Mouse (Mus musculus): Measurements from ENCODE around the gene Adgrb3. TPM values are rescaled to one million over a fixed set of nuclear protein-coding genes. Genes with fewer than 3 reads are reported as not detected.

Gene Adgrb3
- 0.26 TPM in 2 replicates for polyA plus RNA-seq (2016; fragmentation: Nextera tagmentation; extraction: Ambion mirVana)

DNA sequence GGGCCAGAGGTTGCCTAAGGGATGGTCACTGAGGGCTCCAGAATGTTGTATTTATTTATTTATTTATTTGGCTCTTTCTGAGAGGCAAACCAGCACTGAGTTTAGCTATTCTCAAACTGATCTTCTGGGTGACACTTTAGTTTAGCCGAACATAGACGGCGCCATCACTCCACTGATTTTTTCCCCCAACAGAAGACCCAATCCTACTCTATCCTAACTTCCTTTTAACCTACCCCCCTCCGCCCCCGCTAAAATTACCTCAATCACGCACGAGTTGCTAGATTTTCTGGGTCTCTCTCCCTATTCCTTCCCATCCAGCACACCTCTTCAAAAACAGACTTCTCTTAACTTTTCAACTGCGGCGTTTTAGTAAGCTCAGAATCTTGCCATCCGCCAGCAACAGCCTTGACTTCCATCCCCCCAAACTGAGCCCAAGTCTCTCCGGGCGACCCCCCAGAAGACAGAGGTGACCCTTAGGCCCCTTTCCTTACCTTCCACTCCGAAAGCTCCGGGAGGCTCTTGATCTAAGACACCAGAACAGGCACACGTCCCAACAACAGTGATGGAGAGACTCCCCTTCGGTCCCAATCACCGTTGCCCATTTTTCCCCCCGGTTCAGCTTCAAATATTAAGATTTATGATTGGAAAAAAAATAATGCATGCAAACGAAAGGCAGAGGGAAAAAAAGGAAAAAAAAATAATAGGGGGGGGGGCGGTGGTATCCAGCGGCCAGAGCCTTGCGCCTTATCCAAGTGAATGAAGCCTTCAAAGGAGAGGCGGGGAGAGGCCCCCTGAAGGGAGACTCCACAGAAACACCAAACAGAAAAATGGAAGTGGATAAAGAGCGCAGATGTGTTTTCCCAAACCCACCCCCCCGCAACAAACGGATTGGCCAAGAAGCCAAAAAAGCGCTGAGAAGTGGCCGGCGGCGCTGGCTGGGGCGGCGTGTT, at the start of gene Adgrb3:
Gene Adgrb3 (minus strand): TSS at position 737 of the 950 bp plus-strand sequence.
- peak within 1 kb of the TSS; percentile 67; the same call in 1 of the 2 replicates for H3K9ac ChIP-seq
- ATAC-seq (ENCODE audit: insufficient number of reproducible peaks, low FRiP score) = peak; percentile 48; the same call in 1 of the 2 replicates
- 5% methylated on average over 32 of the region's 32 CpGs for WGBS

GRCm38 (mm10) chr1:25877526-25877925, 48.0 kb upstream of the Adgrb3 start:
- Histone ChIP-seq H3K4me1 (replicated peaks) (no peaks in the 10 kb centered on the region), H3K4me3 (no peak overlapping the region), H3K9ac (no peak overlapping the region), H3K27me3 (replicated peaks) (no peaks in the 10 kb centered on the region), H3K27ac (ENCODE audit: poor library complexity, severe bottlenecking) (no peak overlapping the region), H3K4me2 (no peak overlapping the region), H3K9me3 (replicated peaks) (no peaks in the 10 kb centered on the region), H3K36me3 (no peaks in the 10 kb centered on the region)
- 82% methylated on average over 5 of the region's 5 CpGs for WGBS
- ATAC-seq (ENCODE audit: insufficient number of reproducible peaks, low FRiP score) = no peak

More for the DNA sequence above, at the start of gene Adgrb3:
- Histone ChIP-seq H3K4me3 (peak within 1 kb of the TSS; percentile 71), H3K27ac (ENCODE audit: poor library complexity, severe bottlenecking) (no peak within 1 kb of the TSS), H3K27me3 (replicated peaks) (peaks cover 43% of the 10 kb centered on the region), H3K9me3 (replicated peaks) (no peaks in the 10 kb centered on the region), H3K4me2 (peak within 1 kb of the TSS; percentile 97), H3K4me1 (replicated peaks) (no peaks in the 10 kb centered on the region; the same call in 1 of the 2 replicates), H3K36me3 (no peaks in the 10 kb centered on the region)

DNA sequence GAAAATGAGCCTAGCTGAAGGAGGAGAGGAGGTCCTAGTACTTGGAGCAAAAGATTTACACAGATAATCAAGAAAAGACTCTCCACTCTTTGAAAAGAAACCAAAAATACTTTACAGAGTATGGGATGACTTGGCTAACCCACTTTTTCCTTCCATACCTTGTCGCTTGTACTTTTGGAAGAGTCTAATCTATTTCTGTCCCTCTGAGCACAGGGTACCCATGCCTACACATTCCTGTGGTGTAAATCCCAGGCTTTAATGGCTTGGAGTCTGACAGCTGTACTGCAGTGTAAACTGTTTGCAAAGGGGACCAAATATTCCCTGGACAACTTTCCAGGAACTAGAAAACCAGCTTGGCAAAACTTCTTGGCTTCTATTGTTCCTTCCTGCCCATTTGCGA, 28.0 kb upstream of the Adgrb3 start:
- no peak overlapping the region for H3K27ac ChIP-seq (ENCODE audit: poor library complexity, severe bottlenecking)
- no peaks in the 10 kb centered on the region for H3K36me3 ChIP-seq
- WGBS = 72% methylated on average over 2 of the region's 2 CpGs
- H3K4me3 ChIP-seq = no peak overlapping the region
- H3K9me3 ChIP-seq (replicated peaks) = peaks cover 4% of the 10 kb centered on the region; the same call in 1 of the 2 replicates
- no peaks in the 10 kb centered on the region for H3K27me3 ChIP-seq (replicated peaks)
- no peak overlapping the region for H3K4me2 ChIP-seq
- ATAC-seq (ENCODE audit: insufficient number of reproducible peaks, low FRiP score) = no peak
- H3K4me1 ChIP-seq (replicated peaks) = no peaks in the 10 kb centered on the region
- H3K9ac ChIP-seq = no peak overlapping the region

- Histone ChIP-seq H3K9ac (no peak overlapping the region), H3K27me3 (replicated peaks) (no peaks in the 10 kb centered on the region), H3K4me3 (no peak overlapping the region), H3K4me2 (no peak overlapping the region), H3K9me3 (replicated peaks) (no peaks in the 10 kb centered on the region), H3K4me1 (replicated peaks) (no peaks in the 10 kb centered on the region), H3K27ac (ENCODE audit: poor library complexity, severe bottlenecking) (no peak overlapping the region), H3K36me3 (no peaks in the 10 kb centered on the region)
- ATAC-seq (ENCODE audit: insufficient number of reproducible peaks, low FRiP score) = no peak
- WGBS = 40% methylated on average over 2 of the region's 2 CpGs
Observed at GRCm38 (mm10) chr1:25854451-25854978, 25.0 kb upstream of the Adgrb3 start.

- Histone ChIP-seq H3K9ac (no peak overlapping the region), H3K27ac (ENCODE audit: poor library complexity, severe bottlenecking) (no peak overlapping the region), H3K27me3 (replicated peaks) (peaks cover 40% of the 10 kb centered on the region), H3K36me3 (no peaks in the 10 kb centered on the region), H3K9me3 (replicated peaks) (no peaks in the 10 kb centered on the region), H3K4me2 (no peak overlapping the region), H3K4me3 (no peak overlapping the region), H3K4me1 (replicated peaks) (no peaks in the 10 kb centered on the region; the same call in 1 of the 2 replicates)
- no peak for ATAC-seq (ENCODE audit: insufficient number of reproducible peaks, low FRiP score)
- 64% methylated on average over 6 of the region's 6 CpGs for WGBS
Observed at GRCm38 (mm10) chr1:25832260-25832659, 2.8 kb upstream of the Adgrb3 start.

GRCm38 (mm10) chr1:25831521-25831900, 2.0 kb upstream of the Adgrb3 start:
- Histone ChIP-seq H3K4me1 (replicated peaks) (no peaks in the 10 kb centered on the region; the same call in 1 of the 2 replicates), H3K27me3 (replicated peaks) (peaks cover 43% of the 10 kb centered on the region), H3K9me3 (replicated peaks) (no peaks in the 10 kb centered on the region), H3K9ac (no peak overlapping the region), H3K4me3 (no peak overlapping the region), H3K36me3 (no peaks in the 10 kb centered on the region), H3K27ac (ENCODE audit: poor library complexity, severe bottlenecking) (no peak overlapping the region), H3K4me2 (no peak overlapping the region)
- ATAC-seq (ENCODE audit: insufficient number of reproducible peaks, low FRiP score) = no peak
- 56% methylated on average over 2 of the region's 2 CpGs for WGBS

GRCm38 (mm10) chr1:25830757-25831520, 1.4 kb upstream of the Adgrb3 start:
- Histone ChIP-seq H3K27me3 (replicated peaks) (peaks cover 43% of the 10 kb centered on the region), H3K27ac (ENCODE audit: poor library complexity, severe bottlenecking) (no peak overlapping the region), H3K4me2 (peak overlapping the region; percentile 97), H3K9me3 (replicated peaks) (no peaks in the 10 kb centered on the region), H3K36me3 (no peaks in the 10 kb centered on the region), H3K4me3 (peak overlapping the region; percentile 71), H3K9ac (no peak overlapping the region), H3K4me1 (replicated peaks) (no peaks in the 10 kb centered on the region; the same call in 1 of the 2 replicates)
- 9% methylated on average over 15 of the region's 15 CpGs for WGBS
- no peak for ATAC-seq (ENCODE audit: insufficient number of reproducible peaks, low FRiP score)

- H3K4me1 ChIP-seq (replicated peaks) = no peaks in the 10 kb centered on the region; the same call in 1 of the 2 replicates
- peak; percentile 73; the same call in 1 of the 2 replicates for ATAC-seq (ENCODE audit: insufficient number of reproducible peaks, low FRiP score)
- WGBS = 0% methylated on average over 48 of the region's 99 CpGs
- H3K4me2 ChIP-seq = peak overlapping the region; percentile 97
- H3K27me3 ChIP-seq (replicated peaks) = peaks cover 43% of the 10 kb centered on the region
- peak overlapping the region; percentile 71 for H3K4me3 ChIP-seq
- H3K36me3 ChIP-seq = no peaks in the 10 kb centered on the region
- H3K9ac ChIP-seq = peak overlapping the region; percentile 67; the same call in 1 of the 2 replicates
- H3K9me3 ChIP-seq (replicated peaks) = no peaks in the 10 kb centered on the region
- no peak overlapping the region for H3K27ac ChIP-seq (ENCODE audit: poor library complexity, severe bottlenecking)
Observed at GRCm38 (mm10) chr1:25829921-25830751, 629 bp upstream of the Adgrb3 start.

DNA sequence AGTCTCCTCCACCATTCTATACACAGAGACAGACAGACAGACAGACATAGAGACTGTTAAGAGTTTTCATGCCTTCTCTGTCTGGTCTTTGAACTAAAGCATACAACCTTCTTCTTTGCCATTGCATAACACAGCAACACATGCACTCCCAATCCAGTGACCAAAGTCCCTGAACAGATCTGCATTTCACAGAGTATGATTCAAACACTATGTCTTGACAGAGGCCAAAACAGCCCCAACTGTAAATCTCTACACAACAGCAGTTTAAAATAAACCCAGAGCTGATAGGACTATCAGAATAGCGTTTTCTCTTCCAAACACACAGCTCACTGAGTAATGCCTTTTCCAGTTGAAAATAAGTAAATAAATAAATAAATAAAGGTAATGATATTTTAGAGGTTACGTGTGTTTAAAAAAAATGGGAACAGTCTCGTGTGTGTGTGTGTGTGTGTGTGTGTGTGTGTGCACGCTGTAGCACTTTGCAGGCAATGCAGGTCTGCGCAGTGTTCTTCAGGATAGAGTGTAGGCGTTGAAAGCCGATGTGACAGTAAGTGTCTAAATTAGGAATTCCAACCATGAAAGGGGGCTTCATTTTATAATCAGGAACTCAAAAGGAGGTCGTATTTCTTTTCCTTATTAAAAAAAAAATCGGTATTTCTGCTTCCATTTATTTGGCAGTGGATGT, 1.3 kb downstream of the Adgrb3 start:
- Histone ChIP-seq H3K9ac (no peak overlapping the region), H3K9me3 (replicated peaks) (no peaks in the 10 kb centered on the region), H3K4me2 (no peak overlapping the region), H3K27me3 (replicated peaks) (peaks cover 43% of the 10 kb centered on the region), H3K36me3 (no peaks in the 10 kb centered on the region), H3K27ac (ENCODE audit: poor library complexity, severe bottlenecking) (no peak overlapping the region), H3K4me1 (replicated peaks) (no peaks in the 10 kb centered on the region; the same call in 1 of the 2 replicates), H3K4me3 (no peak overlapping the region)
- 62% methylated on average over 9 of the region's 9 CpGs for WGBS
- no peak for ATAC-seq (ENCODE audit: insufficient number of reproducible peaks, low FRiP score)

GRCm38 (mm10) chr1:25827436-25827835, 2.1 kb downstream of the Adgrb3 start:
- H3K4me3 ChIP-seq = no peak overlapping the region
- H3K4me1 ChIP-seq (replicated peaks) = no peaks in the 10 kb centered on the region; the same call in 1 of the 2 replicates
- ATAC-seq (ENCODE audit: insufficient number of reproducible peaks, low FRiP score) = no peak
- H3K36me3 ChIP-seq = no peaks in the 10 kb centered on the region
- H3K27ac ChIP-seq (ENCODE audit: poor library complexity, severe bottlenecking) = no peak overlapping the region
- no peak overlapping the region for H3K4me2 ChIP-seq
- no peaks in the 10 kb centered on the region for H3K9me3 ChIP-seq (replicated peaks)
- peaks cover 43% of the 10 kb centered on the region for H3K27me3 ChIP-seq (replicated peaks)
- 61% methylated on average over 9 of the region's 9 CpGs for WGBS
- no peak overlapping the region for H3K9ac ChIP-seq

Data from heart, embryonic 12.5 days (tissue).